Mouse (Mus musculus) ES-Bruce4 (cell line): ENCODE measurements at regions not wholly inside any gene's neighbourhood (a gene's known extent, or its start where the extent isn't known, plus 50 kb on each side); places are given as distances from the start of the nearest gene placed in this dataset.

Source experiments
- CTCF ChIP-seq: IDR thresholded peaks from one replicate; pipeline ENCODE4 v1.8.1; 2011; ENCODE audit warnings: low read depth, low read length
- EP300 ChIP-seq: IDR thresholded peaks from 2 replicates; pipeline ENCODE4 v1.6.1; 2011; ENCODE audit warnings: low read depth, low read length; ENCODE audit not compliant: insufficient read depth
- POLR2A ChIP-seq: IDR thresholded peaks from one replicate; pipeline ENCODE4 v1.8.1; 2011; ENCODE audit warnings: low read length; ENCODE audit not compliant: insufficient read depth

DNA sequence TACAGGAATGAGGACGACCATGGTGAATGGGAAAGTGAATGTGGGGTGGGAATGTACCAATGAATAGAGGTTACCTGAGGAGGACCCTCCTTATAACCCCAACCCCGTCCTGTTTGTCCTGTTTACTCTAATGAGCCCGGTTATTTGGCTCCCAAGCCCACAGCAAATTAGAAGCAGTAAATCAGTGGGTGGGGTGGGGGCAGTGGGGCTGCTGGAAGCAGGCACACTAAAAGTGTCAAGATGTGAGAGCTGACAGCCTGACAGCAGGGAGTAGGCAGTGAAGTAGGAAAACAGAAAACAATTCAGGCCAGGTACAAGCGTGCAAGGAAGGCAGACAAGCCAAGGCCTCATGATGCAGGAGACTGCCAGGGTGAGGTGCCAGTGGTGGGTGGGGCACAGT is 108.1 kb upstream of the Pja1 start:
- no peak for TF ChIP-seq CTCF
- no peak for TF ChIP-seq POLR2A
- TF ChIP-seq EP300, result no peak
